Mouse (Mus musculus) Patski (cell line): ENCODE measurements around the gene Rxrb. TPM values are rescaled to one million over a fixed set of nuclear protein-coding genes. Genes with fewer than 3 reads are reported as not detected.

Source experiments
- ATAC-seq: fragments of 100-300 bp; one replicate; pipeline ENCODE4 v1.8.0; 2021
- CTCF ChIA-PET: fragments of 350-600 bp; sonication (Branson Sonifier 250); formaldehyde crosslinking; loops from one replicate; lab custom pipeline; 2022; ENCODE audit warnings: inconsistent platforms; lab: Charles Lee
- POLR2A ChIA-PET: fragments of 350-600 bp; sonication (Branson Sonifier 250); formaldehyde crosslinking; loops from one replicate; lab custom pipeline; 2022; ENCODE audit warnings: antibody characterized with exemption, inconsistent platforms; lab: Charles Lee
- DNase-seq: peaks from one replicate; pipeline ENCODE4 v3.0.0-alpha.2; 2011; ENCODE audit warnings: low read depth, low spot score
- H3K27me3 ChIP-seq: fragments of 371-371 bp; one replicate; pipeline ENCODE4 v1.5.1; 2021
- CTCF ChIP-seq: fragments of 100-300 bp; IDR thresholded peaks from one replicate; pipeline ENCODE4 v1.5.1; 2021
- in situ Hi-C: fragments of 300-500 bp; cut with MboI; formaldehyde crosslinking; loops from 3 replicates; pipeline ENCODE4 v1.11.1; 2018; ENCODE audit warnings: low pct_unique_long_range_greater_than_20kb, mixed read lengths
- polyA plus RNA-seq: library from polyadenylated mRNA; unstranded; gene quantifications from one replicate; pipeline ENCODE4 v1.2.3, GENCODE M21; 2021

Gene Rxrb
- polyA plus RNA-seq, 1 experiment from 2014 or later, result 57.1 TPM

- peak; percentile 67 for TF ChIP-seq CTCF
- H3K27me3 ChIP-seq, result peaks cover 33% of the 10 kb centered on the region
- in situ Hi-C loops, result loop anchor here (5.0 kb wide), 1 partner anchor 36 kb away; no protein-coding TSS in a partner anchor
- DNase-seq (no peak), ATAC-seq (no peak)
- CTCF ChIA-PET, result interaction anchor here (0.9 to 2.0 kb wide), 5 partner anchors 8 to 40 kb away, joined by 3 to 7 read pairs (median 4); no protein-coding TSS in a partner anchor
- POLR2A ChIA-PET, result interaction anchor here (0.6 kb wide), 1 partner anchor 30 kb away, joined by 3 read pairs; no protein-coding TSS in a partner anchor
Observed at GRCm38 (mm10) chr17:34003426-34003825, 28.2 kb upstream of the Rxrb start.

GRCm38 (mm10) chr17:34006570-34006969 lies 25.0 kb upstream of the Rxrb start:
- DNase-seq, result no peak
- no peak for TF ChIP-seq CTCF
- ChIA-PET CTCF (interaction anchor here (1.7 kb wide), 1 partner anchor 14 kb away, joined by 5 read pairs; no protein-coding TSS in a partner anchor), POLR2A (no interaction called here)
- no peak for ATAC-seq
- H3K27me3 ChIP-seq, result peaks cover 33% of the 10 kb centered on the region
- in situ Hi-C loops, result no loop called here

DNA sequence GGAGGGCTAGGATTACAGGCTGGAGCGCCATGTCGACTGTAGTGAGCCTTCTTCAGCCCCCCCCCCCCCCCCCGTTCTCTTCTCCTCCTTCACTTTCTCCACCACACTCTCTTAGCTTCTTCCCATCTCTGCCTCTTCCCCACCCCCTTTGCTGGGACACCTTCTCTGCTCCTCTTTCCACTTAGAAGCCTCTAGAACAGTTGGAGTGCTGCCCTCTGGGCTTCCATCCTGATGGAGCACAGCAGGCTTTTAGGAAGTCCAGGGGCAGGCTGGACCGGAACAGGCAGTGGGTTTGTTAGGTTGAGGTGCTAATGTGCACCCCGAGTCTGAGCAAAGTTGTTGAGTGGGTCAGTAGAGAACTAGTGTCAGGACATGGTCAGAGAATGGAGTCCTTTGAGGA lies 21.5 kb upstream of the Rxrb start:
- POLR2A ChIA-PET, result no interaction called here
- CTCF ChIA-PET, result interaction anchor here (0.7 kb wide), 1 partner anchor 18 kb away, joined by 3 read pairs; no protein-coding TSS in a partner anchor

GRCm38 (mm10) chr17:34013436-34013835 lies 18.2 kb upstream of the Rxrb start:
- DNase-seq (no peak), ATAC-seq (no peak)
- ChIA-PET POLR2A (interaction anchor here (0.6 to 0.9 kb wide), 2 partner anchors 10 to 971 kb away, joined by 3 to 4 read pairs; no protein-coding TSS in a partner anchor), CTCF (no interaction called here)
- no peaks in the 10 kb centered on the region for H3K27me3 ChIP-seq
- in situ Hi-C loops, result no loop called here
- TF ChIP-seq CTCF, result no peak

More for the DNA sequence above, 21.5 kb upstream of the Rxrb start:
- ATAC-seq (no peak), DNase-seq (no peak)
- no peak for TF ChIP-seq CTCF
- H3K27me3 ChIP-seq, result peaks cover 31% of the 10 kb centered on the region
- in situ Hi-C loops, result no loop called here

DNA sequence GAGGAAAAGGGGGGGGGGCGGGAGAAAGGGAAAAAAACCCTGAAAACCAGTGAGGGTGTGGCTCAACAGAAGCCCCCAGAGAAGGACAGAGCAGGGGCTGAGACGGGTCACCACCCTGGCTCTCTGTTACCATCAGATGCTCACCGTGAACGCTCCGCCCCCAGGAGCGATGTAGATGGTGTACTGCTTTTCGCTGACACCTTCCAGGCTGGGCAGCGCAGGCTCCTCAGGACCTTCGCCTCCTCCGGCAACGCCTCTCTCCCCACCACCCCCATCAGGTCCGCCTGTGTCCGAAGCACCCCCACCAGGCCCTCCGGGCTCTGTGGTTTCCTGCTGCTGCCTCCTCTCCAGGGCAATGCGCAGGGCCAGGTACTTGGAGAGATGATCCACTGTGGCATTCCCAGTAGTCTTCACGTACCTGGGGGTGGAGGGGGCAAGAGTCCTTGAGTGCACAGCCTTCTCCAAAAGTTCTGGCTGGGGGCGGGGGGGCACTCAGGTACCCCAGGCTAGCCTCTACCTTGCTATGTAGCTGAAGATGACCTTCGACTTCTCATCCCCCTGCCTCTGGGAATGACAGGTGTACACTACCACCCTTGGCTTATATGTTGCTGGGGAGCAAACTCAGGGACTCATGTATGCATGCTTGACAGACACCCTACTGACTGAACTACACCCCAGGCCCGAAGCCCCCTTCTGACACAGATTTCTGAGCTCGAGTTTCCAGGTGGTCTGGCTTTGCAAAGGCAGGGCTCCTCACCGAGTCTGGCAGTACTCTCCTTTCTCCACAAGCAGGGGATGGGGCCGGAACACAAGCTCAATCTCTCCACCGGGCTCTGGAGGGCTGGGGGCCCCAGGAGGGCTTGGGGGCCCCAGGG lies 9.8 kb upstream of the Rxrb start:
- CTCF ChIA-PET, result interaction anchor here (1.0 kb wide), 1 partner anchor 10 kb away, joined by 3 read pairs; the partner anchor contains the start of genes Rxrb and Slc39a7
- DNase-seq, result no peak
- H3K27me3 ChIP-seq, result no peaks in the 10 kb centered on the region
- POLR2A ChIA-PET, result interaction anchor here (1.3 kb wide), 1 partner anchor 10 kb away, joined by 5 read pairs; the partner anchor contains the start of genes Rxrb and Slc39a7
- TF ChIP-seq CTCF, result no peak
- in situ Hi-C loops, result no loop called here
- no peak for ATAC-seq

- in situ Hi-C loops, result no loop called here
- POLR2A ChIA-PET, result interaction anchor here (1.3 kb wide), 1 partner anchor 10 kb away, joined by 5 read pairs; the partner anchor contains the start of genes Rxrb and Slc39a7
- ATAC-seq (no peak), DNase-seq (no peak)
- TF ChIP-seq CTCF, result no peak
- H3K27me3 ChIP-seq, result no peaks in the 10 kb centered on the region
- CTCF ChIA-PET, result interaction anchor here (1.0 kb wide), 1 partner anchor 9 kb away, joined by 3 read pairs; the partner anchor contains the start of genes Rxrb and Slc39a7
Observed at GRCm38 (mm10) chr17:34022414-34022783, 9.2 kb upstream of the Rxrb start.

DNA sequence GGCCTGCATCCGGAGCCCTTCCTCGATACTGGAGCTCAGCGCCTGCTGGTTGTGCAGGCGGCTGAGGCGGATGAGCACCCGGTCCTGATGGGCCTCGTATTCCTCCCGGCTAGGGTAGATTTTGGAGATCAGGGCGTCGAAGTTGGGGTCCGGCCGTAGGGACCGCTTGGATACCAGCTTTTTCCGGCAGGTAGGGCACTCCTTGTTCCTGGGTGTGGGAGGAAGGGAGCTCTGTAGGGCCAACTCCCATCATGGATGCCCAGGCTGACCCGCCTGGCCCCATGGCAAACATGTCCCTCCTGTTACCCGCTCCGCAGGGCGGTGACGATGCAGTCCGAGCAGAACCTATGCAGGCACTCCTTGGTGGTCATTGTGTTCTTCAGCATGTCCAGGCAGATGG lies 8.6 kb upstream of the Rxrb start:
- no peak for DNase-seq
- TF ChIP-seq CTCF, result no peak
- in situ Hi-C loops, result no loop called here
- ChIA-PET CTCF (interaction anchor here (1.0 kb wide), 1 partner anchor 9 kb away, joined by 3 read pairs; the partner anchor contains the start of genes Rxrb and Slc39a7), POLR2A (interaction anchor here (1.0 to 1.3 kb wide), 3 partner anchors 9 to 92 kb away, joined by 3 to 5 read pairs (median 4); partner anchors contain the start of genes Rxrb and Slc39a7)
- H3K27me3 ChIP-seq, result no peaks in the 10 kb centered on the region
- no peak for ATAC-seq

DNA sequence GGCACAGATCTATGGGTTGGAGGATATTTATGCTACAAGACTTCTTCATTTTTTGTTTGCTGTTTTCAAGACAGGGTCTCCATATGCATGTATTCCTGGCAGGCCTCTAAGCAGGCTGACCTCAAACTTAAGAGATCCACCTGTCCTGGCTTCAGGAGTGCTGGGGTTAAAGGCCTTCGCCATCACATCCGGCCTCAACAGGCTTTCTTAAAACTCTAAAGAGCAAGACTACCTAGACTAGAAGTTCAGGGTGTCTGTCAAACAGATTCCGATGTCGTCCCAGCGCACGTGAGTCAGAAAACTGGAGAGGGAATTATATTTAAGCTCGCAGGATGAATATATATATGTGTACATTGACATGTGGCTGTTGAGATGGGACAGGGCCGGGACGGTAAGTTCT lies 7.9 kb upstream of the Rxrb start:
- no peaks in the 10 kb centered on the region for H3K27me3 ChIP-seq
- no peak for DNase-seq
- ChIA-PET CTCF (no interaction called here), POLR2A (interaction anchor here (1.0 to 1.3 kb wide), 2 partner anchors 11 to 92 kb away, joined by 3 to 4 read pairs; no protein-coding TSS in a partner anchor)
- in situ Hi-C loops, result no loop called here
- no peak for TF ChIP-seq CTCF
- ATAC-seq, result no peak

- ChIA-PET CTCF (no interaction called here), POLR2A (interaction anchor here (1.3 kb wide), 1 partner anchor 12 kb away, joined by 3 read pairs; no protein-coding TSS in a partner anchor)
- TF ChIP-seq CTCF, result no peak
- ATAC-seq (peak; percentile 18), DNase-seq (no peak)
- in situ Hi-C loops, result no loop called here
- no peaks in the 10 kb centered on the region for H3K27me3 ChIP-seq
Observed at GRCm38 (mm10) chr17:34024317-34024821, 7.2 kb upstream of the Rxrb start, which contains the start of gene Ring1. Ring1 (minus strand) TSS chr17:34024680.
